Mouse (Mus musculus) lung, embryonic 14.5 days (tissue): Measurements from ENCODE around the gene Dhrs7b. TPM values are rescaled to one million over a fixed set of nuclear protein-coding genes. Genes with fewer than 3 reads are reported as not detected.

ENCODE experiments used
- ATAC-seq: fragments of 200-750 bp; cut with Nextera tagmentation; 2 replicates; pipeline ENCODE4 v1.8.0; 2017; ENCODE audit warnings: mild to moderate bottlenecking, moderate TSS enrichment, moderate library complexity; ENCODE audit not compliant: insufficient read depth
- DNase-seq: peaks from one replicate; pipeline ENCODE4 v3.0.0-alpha.2; 2015
- H3K27ac ChIP-seq: fragments of 300-500 bp; sonication (generic); 2 replicates; pipeline ENCODE4 v1.5.1; 2014; ENCODE audit warnings: low read depth, mild to moderate bottlenecking, moderate library complexity
- H3K27me3 ChIP-seq: fragments of 300-500 bp; sonication (generic); 2 replicates; pipeline ENCODE4 v1.6.1; 2014; ENCODE audit warnings: low read length, control low read depth; ENCODE audit not compliant: insufficient read depth
- H3K36me3 ChIP-seq: fragments of 300-500 bp; sonication (generic); 2 replicates; pipeline ENCODE4 v1.6.1; 2014; ENCODE audit warnings: control low read depth; ENCODE audit not compliant: insufficient read depth
- H3K4me1 ChIP-seq: fragments of 300-500 bp; sonication (generic); 2 replicates; pipeline ENCODE4 v1.6.1; 2014; ENCODE audit warnings: antibody characterized with exemption, control low read depth; ENCODE audit not compliant: insufficient read depth
- H3K4me2 ChIP-seq: fragments of 300-500 bp; sonication (generic); 2 replicates; pipeline ENCODE4 v1.6.1; 2014; ENCODE audit warnings: mild to moderate bottlenecking
- H3K4me3 ChIP-seq: fragments of 300-500 bp; sonication (generic); 2 replicates; pipeline ENCODE4 v1.5.1; 2014; ENCODE audit warnings: low read depth, low read length
- H3K9ac ChIP-seq: fragments of 300-500 bp; sonication (generic); 2 replicates; pipeline ENCODE4 v1.6.1; 2014
- H3K9me3 ChIP-seq: fragments of 300-500 bp; sonication (generic); 2 replicates; pipeline ENCODE4 v1.6.1; 2016; ENCODE audit warnings: low read depth, low read length, control low read depth
- CTCF ChIP-seq: IDR thresholded peaks from 2 replicates; pipeline ENCODE4 v1.5.1; 2016; ENCODE audit warnings: antibody characterized with exemption, low read depth
- WGBS: fragments of 180-500 bp; shearing (Covaris S2); extraction: QIAGEN DNeasy Blood & Tissue Kit; methylation state at CpG from one replicate; pipeline ENCODE4 v1.1.7; 2014; 5-methylcytosine and 5-hydroxymethylcytosine counted together
- polyA plus RNA-seq: library from polyadenylated mRNA; unstranded; fragments of >200 nt; fragmentation: Nextera tagmentation; extraction: Ambion mirVana; gene quantifications from 2 replicates; pipeline ENCODE4 v1.2.1, GENCODE M21; 2014

The Dhrs7b gene
- polyA plus RNA-seq, 1 experiment from 2014 or later, result 36.3 TPM

GRCm38 (mm10) chr11:60895915-60896314 is 65.5 kb downstream of the Dhrs7b start:
- H3K9ac ChIP-seq, result no peak overlapping the region
- no peak overlapping the region for H3K4me2 ChIP-seq
- H3K4me3 ChIP-seq, result no peak overlapping the region
- no peaks in the 10 kb centered on the region for H3K36me3 ChIP-seq
- TF ChIP-seq CTCF, result no peak
- H3K9me3 ChIP-seq, result no peaks in the 10 kb centered on the region
- H3K27me3 ChIP-seq, result no peaks in the 10 kb centered on the region
- DNase-seq (peak; percentile 91), ATAC-seq (peak; percentile 97)
- 11% methylated on average over 4 of the region's 4 CpGs for WGBS
- peak overlapping the region; percentile 46; the same call in 1 of the 2 replicates for H3K27ac ChIP-seq
- no peaks in the 10 kb centered on the region for H3K4me1 ChIP-seq

- Histone ChIP-seq H3K9ac (no peak overlapping the region), H3K27ac (no peak overlapping the region), H3K9me3 (no peaks in the 10 kb centered on the region), H3K4me2 (no peak overlapping the region), H3K27me3 (no peaks in the 10 kb centered on the region), H3K36me3 (peaks cover 30% of the 10 kb centered on the region), H3K4me3 (no peak overlapping the region), H3K4me1 (no peaks in the 10 kb centered on the region)
- no peak for TF ChIP-seq CTCF
- no peak for DNase-seq
- no peak for ATAC-seq
- WGBS, result 79% methylated on average over 7 of the region's 7 CpGs
Observed at GRCm38 (mm10) chr11:60902001-60902400, 71.6 kb downstream of the Dhrs7b start.

GRCm38 (mm10) chr11:60902486-60902885 is 72.1 kb downstream of the Dhrs7b start:
- Histone ChIP-seq H3K27ac (no peak overlapping the region), H3K9ac (no peak overlapping the region), H3K27me3 (no peaks in the 10 kb centered on the region), H3K4me1 (no peaks in the 10 kb centered on the region), H3K9me3 (no peaks in the 10 kb centered on the region), H3K4me2 (no peak overlapping the region), H3K4me3 (no peak overlapping the region), H3K36me3 (peaks cover 30% of the 10 kb centered on the region)
- TF ChIP-seq CTCF, result no peak
- DNase-seq (no peak), ATAC-seq (no peak)
- 46% methylated on average over 4 of the region's 4 CpGs for WGBS

- no peak overlapping the region for H3K4me2 ChIP-seq
- H3K9me3 ChIP-seq, result no peaks in the 10 kb centered on the region
- no peak overlapping the region for H3K27ac ChIP-seq
- H3K36me3 ChIP-seq, result peaks cover 30% of the 10 kb centered on the region
- ATAC-seq, result no peak
- H3K4me3 ChIP-seq, result no peak overlapping the region
- no peak overlapping the region for H3K9ac ChIP-seq
- WGBS, result 76% methylated on average over 6 of the region's 6 CpGs
- TF ChIP-seq CTCF, result no peak
- no peaks in the 10 kb centered on the region for H3K4me1 ChIP-seq
- no peaks in the 10 kb centered on the region for H3K27me3 ChIP-seq
- no peak for DNase-seq
Observed at GRCm38 (mm10) chr11:60903661-60904061, 73.2 kb downstream of the Dhrs7b start.

- Histone ChIP-seq H3K36me3 (peaks cover 30% of the 10 kb centered on the region), H3K4me1 (no peaks in the 10 kb centered on the region), H3K9me3 (no peaks in the 10 kb centered on the region), H3K27ac (no peak overlapping the region), H3K4me3 (no peak overlapping the region), H3K4me2 (no peak overlapping the region), H3K9ac (no peak overlapping the region; the same call in 1 of the 2 replicates), H3K27me3 (no peaks in the 10 kb centered on the region)
- no peak for DNase-seq
- 89% methylated on average over 10 of the region's 10 CpGs for WGBS
- TF ChIP-seq CTCF, result no peak
- no peak for ATAC-seq
Observed at GRCm38 (mm10) chr11:60905407-60906120, 75.1 kb downstream of the Dhrs7b start.

- Histone ChIP-seq H3K4me3 (no peak overlapping the region), H3K27me3 (no peaks in the 10 kb centered on the region), H3K9me3 (no peaks in the 10 kb centered on the region), H3K4me1 (no peaks in the 10 kb centered on the region), H3K27ac (no peak overlapping the region), H3K36me3 (peaks cover 30% of the 10 kb centered on the region), H3K4me2 (no peak overlapping the region), H3K9ac (no peak overlapping the region)
- no peak for TF ChIP-seq CTCF
- WGBS, result 87% methylated on average over 4 of the region's 4 CpGs
- ATAC-seq (no peak), DNase-seq (no peak)
Observed at GRCm38 (mm10) chr11:60906449-60906848, 76.0 kb downstream of the Dhrs7b start.

- WGBS, result 68% methylated on average over 3 of the region's 3 CpGs
- DNase-seq, result no peak
- H3K4me3 ChIP-seq, result no peak overlapping the region
- H3K9me3 ChIP-seq, result no peaks in the 10 kb centered on the region
- ATAC-seq, result no peak
- no peak overlapping the region for H3K27ac ChIP-seq
- peaks cover 30% of the 10 kb centered on the region for H3K36me3 ChIP-seq
- TF ChIP-seq CTCF, result peak; percentile 35; the same call in 1 of the 2 replicates
- no peaks in the 10 kb centered on the region for H3K27me3 ChIP-seq
- peaks cover 7% of the 10 kb centered on the region for H3K4me1 ChIP-seq
- no peak overlapping the region for H3K4me2 ChIP-seq
- no peak overlapping the region for H3K9ac ChIP-seq
Observed at GRCm38 (mm10) chr11:60908073-60908472, 77.6 kb downstream of the Dhrs7b start.
